8 mouse cellular contexts compared by ENCODE assay signal in the genomic region with DNA sequence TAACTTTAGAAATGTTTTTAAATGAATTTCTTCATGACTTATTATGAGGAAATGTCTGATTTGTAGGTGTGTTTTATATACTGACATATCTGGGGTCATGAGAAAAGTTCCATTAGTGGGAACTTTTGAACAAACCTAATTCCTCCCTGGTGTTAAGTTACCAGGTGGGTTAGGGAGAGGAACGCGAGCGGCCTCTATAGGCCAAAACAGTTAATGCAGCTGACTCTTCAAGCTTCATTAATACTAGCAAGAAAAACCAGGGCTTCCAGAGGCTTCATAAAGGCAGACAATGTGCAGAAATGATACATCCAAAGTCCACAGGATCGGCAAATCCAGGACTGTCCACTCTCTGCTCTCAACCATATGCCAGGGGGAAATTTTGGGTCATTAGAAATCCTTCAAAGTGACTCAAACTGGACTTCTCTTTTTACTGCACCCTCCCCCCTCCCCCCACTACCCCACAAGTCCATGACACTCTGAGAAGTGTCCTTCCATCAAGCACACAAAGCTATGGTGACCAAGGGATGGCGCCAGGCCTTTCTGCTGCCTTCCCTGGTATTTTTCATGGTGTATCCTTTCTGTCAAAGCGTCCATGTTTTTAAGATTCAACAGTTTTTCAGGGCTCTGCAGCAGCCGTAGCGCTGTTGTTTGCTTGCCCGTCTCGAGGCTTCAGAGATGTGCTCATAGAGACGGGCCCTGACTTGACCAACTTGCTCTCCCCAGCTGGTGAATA.
DNase-seq lines count a peak whose midpoint lies in the region; ATAC-seq and TF ChIP-seq lines count a peak whose summit lies in the region.

No protein-coding gene starts in this region.

- no peak overlapping the region for H3K4me3 ChIP-seq in bone marrow, adult 2 months (replicated peaks; ENCODE audit: control insufficient read depth, low read depth, low read length)
- peak overlapping the region; percentile 50; the same call in 1 of the 2 replicates for H3K4me3 ChIP-seq in embryonic facial prominence, embryonic 14.5 days (ENCODE audit: low read depth, low read length)
- peak overlapping the region; percentile 43 for H3K4me3 ChIP-seq in hindbrain, embryonic 15.5 days
- H3K4me3 ChIP-seq in midbrain, embryonic 12.5 days, result peak overlapping the region; percentile 52

- WGBS in bone marrow, adult 2 months, result 3% methylated on average over 11 of the region's 11 CpGs
- 3% methylated on average over 11 of the region's 11 CpGs for WGBS in embryonic facial prominence, embryonic 14.5 days
- WGBS in hindbrain, embryonic 15.5 days, result under 1% methylated on average over 11 of the region's 11 CpGs
- 2% methylated on average over 11 of the region's 11 CpGs for WGBS in midbrain, embryonic 12.5 days

- no peak overlapping the region for H3K27ac ChIP-seq in bone marrow, adult 2 months (ENCODE audit: control insufficient read depth, insufficient read depth, low read depth, low read length, poor library complexity)
- H3K27ac ChIP-seq in embryonic facial prominence, embryonic 14.5 days (replicated peaks; ENCODE audit: low read depth, low read length), result no peak overlapping the region
- peak overlapping the region; percentile 97 for H3K27ac ChIP-seq in hindbrain, embryonic 15.5 days (replicated peaks)
- peak overlapping the region; percentile 81 for H3K27ac ChIP-seq in midbrain, embryonic 12.5 days (replicated peaks)

- no peak for TF ChIP-seq POLR2A in bone marrow, adult 2 months (IDR thresholded peaks at IDR 0.05; ENCODE audit: borderline replicate concordance, control insufficient read depth, low read depth, low read length)

- H3K9ac ChIP-seq in embryonic facial prominence, embryonic 14.5 days (ENCODE audit: low read depth, low read length), result no peak overlapping the region
- peak overlapping the region; percentile 19; the same call in 1 of the 2 replicates for H3K9ac ChIP-seq in hindbrain, embryonic 15.5 days
- no peak overlapping the region for H3K9ac ChIP-seq in midbrain, embryonic 12.5 days (replicated peaks)

- peak; percentile 2; the same call in 1 of the 2 replicates for ATAC-seq in embryonic facial prominence, embryonic 14.5 days (ENCODE audit: low read depth)
- no peak for ATAC-seq in hindbrain, embryonic 15.5 days (ENCODE audit: low FRiP score, low read depth)
- ATAC-seq in midbrain, embryonic 12.5 days (ENCODE audit: low FRiP score, low read depth), result no peak; the same call in 1 of the 2 replicates

- peak; percentile 34 for DNase-seq in ovary, postnatal 14 days (ENCODE audit: low spot score)
- DNase-seq in ovary, adult 18-20 months (ENCODE audit: low spot score), result no peak
- peak; percentile 63 for DNase-seq in embryonic facial prominence, embryonic 14.5 days (ENCODE audit: low spot score)
- peak; percentile 71 to 78 for DNase-seq in layer of hippocampus, postnatal 36 days
- peak; percentile 53 for DNase-seq in thymus, postnatal 14 days

- no peaks in the 10 kb centered on the region for H3K36me3 ChIP-seq in embryonic facial prominence, embryonic 14.5 days (ENCODE audit: control insufficient read depth, insufficient read depth, low read length)
- H3K36me3 ChIP-seq in hindbrain, embryonic 15.5 days, result no peaks in the 10 kb centered on the region
- H3K36me3 ChIP-seq in midbrain, embryonic 12.5 days, result no peaks in the 10 kb centered on the region

- peaks cover 47% of the 10 kb centered on the region for H3K27me3 ChIP-seq in embryonic facial prominence, embryonic 14.5 days (replicated peaks; ENCODE audit: control insufficient read depth, insufficient read depth, low read length)
- H3K27me3 ChIP-seq in hindbrain, embryonic 15.5 days, result 0 out of 2 replicates have a peak, but pooled peaks cover 4% of the 10 kb centered on the region
- peaks cover 70% of the 10 kb centered on the region for H3K27me3 ChIP-seq in midbrain, embryonic 12.5 days

- H3K4me1 ChIP-seq in bone marrow, adult 2 months (ENCODE audit: control insufficient read depth, insufficient read depth, low read length), result no peaks in the 10 kb centered on the region
- H3K4me1 ChIP-seq in embryonic facial prominence, embryonic 14.5 days (ENCODE audit: control insufficient read depth, insufficient read depth, low read length), result peaks cover 16% of the 10 kb centered on the region
- H3K4me1 ChIP-seq in hindbrain, embryonic 15.5 days (replicated peaks), result peaks cover 47% of the 10 kb centered on the region
- H3K4me1 ChIP-seq in midbrain, embryonic 12.5 days, result peaks cover 33% of the 10 kb centered on the region

- H3K9me3 ChIP-seq in embryonic facial prominence, embryonic 14.5 days (ENCODE audit: control insufficient read depth, low read length), result no peaks in the 10 kb centered on the region
- H3K9me3 ChIP-seq in hindbrain, embryonic 15.5 days, result no peaks in the 10 kb centered on the region
- 0 out of 2 replicates have a peak, but pooled peaks cover 2% of the 10 kb centered on the region for H3K9me3 ChIP-seq in midbrain, embryonic 12.5 days

- H3K4me2 ChIP-seq in embryonic facial prominence, embryonic 14.5 days (ENCODE audit: low read depth, low read length), result 0 out of 2 replicates have a peak overlapping the region, but pooled peaks have one; percentile 4
- peak overlapping the region; percentile 89 for H3K4me2 ChIP-seq in hindbrain, embryonic 15.5 days
- peak overlapping the region; percentile 85 for H3K4me2 ChIP-seq in midbrain, embryonic 12.5 days (replicated peaks)

- TF ChIP-seq CTCF in bone marrow, adult 2 months (IDR thresholded peaks at IDR 0.05; ENCODE audit: control insufficient read depth, insufficient read depth, low read length), result 0 out of 2 replicates have a peak, but pooled peaks have one; percentile 18

Comparison
In these comparisons a context has a peak if more than half of its experiments do, and no peak if none do; other contexts are left out.
1. H3K27ac ChIP-seq: peak in hindbrain, embryonic 15.5 days (single experiment) and midbrain, embryonic 12.5 days (single experiment); none in bone marrow, adult 2 months (single experiment) and embryonic facial prominence, embryonic 14.5 days (single experiment).
2. H3K4me2 ChIP-seq: peak in every context shown above with its lines; median percentile 89 in hindbrain, embryonic 15.5 days; 85 in midbrain, embryonic 12.5 days; 4 in embryonic facial prominence, embryonic 14.5 days.